Mouse (Mus musculus) T-helper 17 cell (primary cell): ENCODE results near the gene Usp49.
"Not testable (repeated sequence)": the region's sequence is repeated elsewhere in the genome, so short reads cannot be mapped to it uniquely, and the experiment has no call there.

Experiments used
- in situ Hi-C, 2 experiments: fragments of 300-600 bp; cut with MboI, MseI; formaldehyde crosslinking; loops; 1 replicate in 1 of 2; 2 replicates in 1 of 2; pipeline ENCODE4 v1.15.1; 2025; ENCODE audit warnings: high pct_unique_total_duplicates in 2 of 2

Usp49 gene

DNA sequence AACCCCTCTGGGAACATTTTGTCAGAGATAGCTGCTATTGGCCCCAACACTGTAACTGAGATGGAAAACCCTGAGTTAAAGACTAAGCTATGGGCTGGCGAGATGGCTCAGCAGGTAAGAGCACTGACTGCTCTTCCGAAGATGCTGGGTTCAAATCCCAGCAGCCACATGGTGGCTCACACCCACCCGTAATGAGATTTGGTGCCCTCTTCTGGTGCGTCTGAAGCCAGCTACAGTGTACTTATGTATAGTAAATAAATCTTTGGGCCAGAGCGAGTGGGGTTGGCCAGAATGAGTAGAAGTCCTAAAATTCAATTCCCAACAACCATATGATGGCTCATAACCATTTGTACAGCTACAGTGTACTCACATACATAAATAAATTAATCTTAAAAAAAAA, 24.3 kb upstream of the Usp49 start:
- in situ Hi-C loops, result loop anchor here in 1 of 2 experiments (5.0 kb wide), 1 partner anchor 1414 kb away; no protein-coding TSS in a partner anchor

DNA sequence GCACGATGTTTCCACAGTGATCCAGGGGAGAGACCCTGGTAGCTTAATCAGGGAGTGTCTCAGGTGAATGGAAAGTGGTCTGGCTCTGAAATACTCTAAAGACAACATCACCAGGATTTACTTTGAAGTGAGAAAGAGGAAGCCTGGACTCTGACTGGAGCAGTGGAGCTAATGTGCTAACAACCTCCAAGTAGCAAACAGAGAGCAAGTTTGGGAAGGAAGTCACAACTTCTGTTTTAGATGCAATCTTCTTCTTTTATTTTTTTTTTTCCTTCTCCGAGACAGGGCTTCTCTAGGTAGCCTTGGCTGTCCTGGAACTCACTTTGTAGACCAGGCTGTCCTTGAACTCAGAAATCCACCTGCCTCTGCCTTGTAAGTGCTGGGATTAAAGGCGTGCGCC, 21.3 kb upstream of the Usp49 start:
- in situ Hi-C loops, result loop anchor here in 1 of 2 experiments (5.0 kb wide), 1 partner anchor 1417 kb away; no protein-coding TSS in a partner anchor

DNA sequence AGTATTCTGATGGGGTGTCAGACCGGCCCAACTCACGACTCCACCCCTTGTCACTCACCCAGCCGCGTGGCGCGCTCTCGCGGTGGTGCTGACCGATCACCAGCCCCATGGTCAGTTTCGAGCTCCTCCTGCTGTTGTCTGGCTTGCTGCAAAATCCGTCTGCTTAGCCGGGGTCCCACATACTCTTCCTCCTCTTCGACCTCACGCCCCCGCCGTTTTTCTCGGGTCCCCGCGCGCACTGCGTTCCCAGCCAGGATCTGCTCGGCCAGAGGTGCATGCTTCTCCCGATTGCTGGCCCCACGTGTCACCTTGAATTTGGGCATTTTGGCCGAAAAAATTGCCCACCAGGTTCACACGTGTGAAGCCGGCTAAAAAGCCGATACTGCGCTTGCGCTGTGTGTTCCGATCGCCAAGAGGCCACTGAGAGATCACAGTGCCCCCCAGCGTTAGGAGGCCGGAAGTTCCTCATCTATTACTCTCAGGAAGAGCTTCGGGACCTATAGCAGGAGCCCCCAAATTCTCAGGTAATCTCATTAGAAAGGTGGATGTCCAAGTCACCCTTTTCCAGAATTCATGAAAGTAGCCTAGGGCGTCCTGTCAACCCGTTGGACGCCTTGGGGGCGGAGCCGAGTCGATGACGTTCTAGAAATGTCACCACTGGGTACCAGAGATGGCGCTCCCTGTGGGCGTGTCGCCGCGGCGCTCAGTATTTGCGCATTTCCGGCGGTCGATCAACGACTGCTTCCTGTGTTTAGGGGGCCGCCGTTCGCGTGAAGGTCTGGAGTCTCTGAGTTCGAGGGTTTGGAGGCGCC, 19.4 kb upstream of the Usp49 start, which contains the start of the genes Bysl, Med20 and Gm20517:
TSS of gene Bysl (minus strand) at position 644 of the 812 bp plus-strand sequence.
TSS of gene Med20 (plus strand) at position 734 of the 812 bp plus-strand sequence.
TSS of gene Gm20517 (plus strand) at position 741 of the 812 bp plus-strand sequence.
- in situ Hi-C loops, result no loop called here

DNA sequence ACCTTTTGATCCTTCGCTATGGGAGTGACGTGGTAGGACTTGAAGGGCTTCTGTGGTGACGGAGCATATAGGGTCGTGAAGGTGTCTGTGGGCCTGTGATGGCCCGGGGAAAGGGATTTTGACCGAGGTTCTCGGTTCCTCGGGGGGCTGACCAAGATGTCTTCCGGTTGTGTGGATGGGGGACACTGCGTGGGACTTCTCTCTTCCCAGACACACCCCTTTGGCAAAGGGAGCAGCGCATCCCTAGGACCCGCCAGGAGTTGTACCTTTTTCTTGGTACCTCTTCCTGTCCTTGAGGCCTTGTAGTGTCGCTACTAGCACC, 18.9 kb upstream of the Usp49 start:
- in situ Hi-C loops, result no loop called here

- in situ Hi-C loops, result no loop called here
Measured at GRCm38 (mm10) chr17:47614018-47614417, 16.5 kb upstream of the Usp49 start.

- in situ Hi-C loops, result no loop called here
Measured at GRCm38 (mm10) chr17:47616119-47616518, 14.4 kb upstream of the Usp49 start.

- in situ Hi-C loops, result no loop called here
Measured at GRCm38 (mm10) chr17:47616652-47617051, 13.8 kb upstream of the Usp49 start.

- in situ Hi-C loops, result no loop called here
Measured at GRCm38 (mm10) chr17:47617605-47618307, 12.7 kb upstream of the Usp49 start.

DNA sequence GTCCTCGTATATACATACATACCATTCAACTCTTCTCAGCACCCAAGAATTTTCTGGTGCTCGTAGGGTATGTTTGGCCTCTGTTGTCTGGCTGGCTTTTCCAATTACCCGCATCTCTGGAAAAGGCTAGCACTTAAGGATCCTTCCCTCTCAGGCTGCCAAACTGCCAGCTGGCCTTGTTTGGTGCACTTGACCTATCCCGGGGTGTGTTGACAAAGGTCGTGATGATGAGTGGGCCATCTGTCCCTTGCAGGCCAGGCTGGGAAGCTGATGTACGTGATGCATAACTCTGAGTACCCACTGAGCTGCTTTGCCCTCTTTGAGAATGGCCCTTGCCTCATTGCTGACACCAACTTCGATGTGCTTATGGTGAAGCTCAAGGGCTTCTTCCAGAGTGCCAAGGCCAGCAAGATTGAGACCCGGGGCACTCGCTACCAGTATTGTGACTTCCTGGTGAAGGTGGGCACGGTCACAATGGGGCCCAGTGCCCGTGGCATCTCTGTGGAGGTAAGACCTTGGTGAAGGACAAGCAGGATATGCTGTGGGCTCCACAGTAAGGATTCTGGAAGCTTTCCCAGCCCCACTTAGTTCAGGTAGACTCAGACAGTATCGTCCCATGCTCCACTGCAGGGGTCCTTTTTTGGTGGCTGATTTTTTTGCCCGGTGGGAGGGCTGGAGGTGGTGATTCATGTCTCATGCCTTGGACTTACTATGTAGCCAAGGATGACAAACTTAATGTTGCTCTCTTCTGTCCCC, 11.8 kb upstream of the Usp49 start:
- in situ Hi-C loops, result no loop called here

DNA sequence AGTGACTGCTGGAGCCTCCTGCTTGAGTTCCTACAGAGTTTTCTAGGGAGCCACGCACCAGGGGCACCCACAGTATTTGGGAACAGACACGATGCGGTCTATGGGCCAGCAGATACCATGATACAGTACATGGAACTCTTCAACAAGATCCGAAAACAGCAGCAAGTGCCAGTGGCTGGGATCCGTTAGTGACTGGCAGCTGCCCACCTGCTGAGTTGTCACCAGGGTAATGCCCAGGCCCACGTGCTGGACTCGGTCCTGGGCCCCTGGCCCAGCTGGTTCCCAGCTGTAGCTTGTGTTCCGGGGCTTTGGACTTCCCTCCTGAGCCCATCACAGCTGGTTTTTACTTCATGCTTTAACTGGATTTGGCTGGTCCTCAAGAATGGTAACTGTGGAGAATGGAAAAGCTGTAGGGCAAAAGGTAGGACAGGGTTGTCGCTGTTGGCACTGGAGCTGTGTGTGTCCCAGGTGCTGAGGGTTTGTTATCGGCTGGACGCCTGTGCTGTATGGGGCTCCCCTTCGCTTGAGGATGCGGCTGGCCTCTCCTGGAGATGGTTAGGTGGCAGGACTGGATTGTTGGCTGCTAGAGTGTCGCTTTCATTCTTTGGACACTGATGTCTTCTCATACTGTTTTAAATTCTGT, 7.5 kb upstream of the Usp49 start:
- in situ Hi-C loops, result no loop called here

DNA sequence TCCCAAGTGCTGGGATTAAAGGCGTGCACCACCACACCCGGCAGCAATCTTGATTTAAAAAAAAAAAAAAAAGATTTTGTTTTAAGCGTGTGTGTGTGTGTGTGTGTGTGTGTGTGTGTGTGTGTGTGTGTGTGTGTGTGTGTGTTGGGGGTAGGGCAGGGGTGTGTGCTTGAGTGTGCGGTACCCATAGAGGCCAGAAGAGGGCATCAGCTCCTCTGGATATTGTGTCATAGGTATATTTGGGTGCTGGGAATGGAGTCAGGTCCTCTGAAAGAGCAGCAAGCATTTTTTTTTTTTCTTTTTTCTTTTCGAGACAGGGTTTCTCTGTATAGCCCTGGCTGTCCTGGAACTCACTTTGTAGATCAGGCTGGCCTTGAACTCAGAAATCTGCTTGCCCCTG, 5.9 kb upstream of the Usp49 start:
- in situ Hi-C loops, result not testable (repeated sequence)

- in situ Hi-C loops, result no loop called here
Measured at GRCm38 (mm10) chr17:47625088-47625487, 5.4 kb upstream of the Usp49 start.

DNA sequence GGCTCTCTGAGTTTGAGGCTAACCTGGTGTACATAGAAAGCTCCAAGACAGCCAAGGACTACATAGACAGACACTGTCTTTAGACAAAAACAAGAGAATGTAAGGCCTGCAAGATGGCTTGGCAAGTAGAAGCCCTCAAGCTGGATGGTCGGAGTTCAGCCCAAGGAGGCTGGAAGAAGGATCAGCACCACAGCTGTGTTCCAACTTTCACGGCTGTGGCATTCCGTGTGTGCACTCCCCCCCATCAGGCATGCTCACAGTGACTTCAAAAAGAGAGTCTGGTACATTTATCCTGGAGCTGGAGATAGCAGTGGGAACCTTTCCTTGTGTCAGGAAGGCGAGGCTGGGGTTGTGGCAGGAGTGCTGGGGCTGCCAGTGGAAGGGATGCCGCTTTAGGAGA, 4.5 kb upstream of the Usp49 start:
- in situ Hi-C loops, result no loop called here

GRCm38 (mm10) chr17:47627791-47628190, 2.7 kb upstream of the Usp49 start:
- in situ Hi-C loops, result no loop called here

DNA sequence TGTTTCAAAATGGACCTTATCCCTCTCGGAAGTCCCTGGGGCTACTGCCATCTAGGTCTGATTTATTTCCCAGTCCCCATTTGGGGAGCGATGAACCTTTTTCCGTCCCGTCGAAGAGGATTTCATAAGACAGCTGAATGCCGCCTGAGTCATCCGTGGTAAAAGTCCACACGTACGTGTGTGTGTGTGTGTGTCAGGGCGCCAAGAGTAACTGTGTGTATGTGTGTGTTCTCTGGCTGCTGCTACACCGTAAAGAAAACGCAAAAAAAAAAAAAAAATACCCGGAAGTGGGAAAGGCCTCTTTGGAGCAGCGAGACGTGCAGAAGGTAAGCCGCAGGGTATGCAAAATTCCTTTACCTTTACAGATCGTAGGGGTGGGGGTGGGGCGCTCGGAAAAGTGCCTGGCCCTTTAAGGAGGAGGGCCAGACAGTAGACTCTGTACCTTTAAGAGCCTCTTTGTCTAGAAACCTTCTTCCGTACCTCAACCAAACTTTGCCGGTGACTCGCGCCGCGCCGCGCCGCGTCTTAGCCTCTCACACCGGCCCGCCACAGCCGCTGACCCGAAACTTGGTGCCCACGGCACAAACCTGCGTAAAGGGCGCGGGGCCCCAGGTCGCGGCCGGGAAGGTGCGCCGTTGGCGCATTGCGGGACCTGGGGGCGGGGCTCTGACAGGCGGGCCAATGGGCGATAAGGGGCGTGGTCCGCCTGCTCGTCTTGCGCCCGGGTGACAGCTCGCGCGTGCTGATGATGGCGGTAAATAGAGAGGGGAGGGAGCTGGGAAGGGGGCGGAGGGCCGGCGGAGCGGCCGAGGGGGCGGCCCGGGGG, 1.4 kb upstream of the Usp49 start:
- in situ Hi-C loops, result no loop called here

DNA sequence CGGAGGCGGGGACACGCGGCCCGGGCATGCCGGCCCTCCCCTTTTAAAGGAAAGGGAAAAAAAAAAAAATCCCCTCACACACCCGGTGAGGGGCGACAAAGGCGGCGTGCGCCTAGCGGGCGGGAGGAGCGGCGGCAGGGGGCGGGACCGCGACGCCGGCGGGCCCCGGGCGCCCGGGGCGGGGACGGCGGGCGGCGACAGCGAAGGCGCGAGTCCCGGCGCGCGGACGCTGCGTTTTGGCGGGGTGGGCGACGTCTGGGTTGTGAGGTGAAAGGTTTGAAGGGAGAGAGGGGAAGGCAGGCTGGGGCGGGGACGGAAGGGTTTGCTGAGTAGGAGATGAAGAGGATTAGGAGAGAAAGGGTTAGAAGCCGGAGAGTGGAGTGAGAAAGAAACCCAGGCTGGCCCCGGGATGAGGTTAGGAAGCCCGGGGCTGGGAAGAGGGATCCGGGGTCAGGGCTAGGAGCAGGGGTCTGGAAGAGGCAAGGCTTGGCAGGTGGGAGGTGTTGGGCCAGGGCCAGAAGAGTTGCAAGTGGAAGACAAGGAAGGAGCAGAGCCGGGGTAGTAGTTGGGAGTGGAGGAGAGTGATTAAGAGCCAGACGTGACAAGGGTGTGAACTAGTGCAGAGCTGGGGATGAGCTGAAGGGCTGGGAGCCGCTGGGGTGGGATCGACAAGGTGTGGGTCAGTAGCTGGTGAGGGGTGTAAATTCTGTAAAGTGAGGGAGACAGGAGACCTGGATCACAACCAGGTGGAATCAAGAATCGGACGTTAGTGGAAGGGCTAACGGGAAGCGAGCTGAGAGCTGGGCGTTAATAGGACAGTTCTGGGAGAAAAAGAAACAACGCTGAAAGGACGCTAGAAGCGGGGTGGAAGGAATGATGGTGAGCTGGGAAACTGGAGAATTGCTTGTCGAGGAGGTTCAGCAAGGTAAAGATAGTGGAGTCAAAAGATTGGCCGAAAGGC, 493 bp upstream of the Usp49 start:
- in situ Hi-C loops, result loop anchor here (5.0 kb wide), 2 partner anchors 52 to 57 kb away; partner anchors contain the start of genes Frs3 (in 1 of the 2) and Tomm6 (in 1 of the 2)

GRCm38 (mm10) chr17:47632181-47632840, 1.8 kb downstream of the Usp49 start:
- in situ Hi-C loops, result loop anchor here (5.0 kb wide), 2 partner anchors 50 to 55 kb away; partner anchors contain the start of genes Frs3 (in 1 of the 2) and Tomm6 (in 1 of the 2)

GRCm38 (mm10) chr17:47633999-47634770, 3.7 kb downstream of the Usp49 start:
- in situ Hi-C loops, result loop anchor here (5.0 kb wide), 2 partner anchors 48 to 53 kb away; partner anchors contain the start of genes Frs3 (in 1 of the 2) and Tomm6 (in 1 of the 2)
